Mouse (Mus musculus): ENCODE data around the gene Myh3.

DNA sequence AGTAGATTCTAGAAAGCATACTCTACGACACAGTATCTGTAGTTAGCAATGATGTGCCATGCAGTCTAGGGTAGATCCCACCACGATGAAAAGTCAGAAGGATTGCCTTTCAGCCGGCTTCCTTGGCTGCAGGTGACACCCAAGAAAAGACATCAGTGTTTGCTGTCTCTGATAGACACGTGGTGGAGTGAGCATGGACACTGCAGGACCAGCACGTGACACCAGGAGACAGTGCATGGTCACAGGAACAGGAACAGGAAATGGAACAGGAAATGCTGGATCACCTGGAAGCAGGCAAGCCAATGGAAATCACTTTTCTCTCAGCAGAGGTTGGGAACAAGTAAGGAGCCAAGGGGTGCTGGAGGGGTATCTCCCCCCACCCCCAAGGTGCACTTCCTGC is 65.0 kb downstream of the Myh3 start:
- TF ChIP-seq TCF12 (IDR thresholded peaks at IDR 0.05; ENCODE audit: insufficient read depth, poor library complexity, severe bottlenecking) (no peak), CEBPB (IDR thresholded peaks at IDR 0.05; ENCODE audit: insufficient read depth, poor library complexity, severe bottlenecking) (no peak)

All from myocyte (in vitro differentiated cells).